Mouse (Mus musculus) heart, postnatal 4 days (tissue): ENCODE data around the gene Cab39. TPM values are rescaled to one million over a fixed set of nuclear protein-coding genes. Genes with fewer than 3 reads are reported as not detected.

Experiments used
- DNase-seq: peaks from one replicate; pipeline ENCODE4 v3.0.0; 2021
- total RNA-seq, 2 experiments: library from RNA; stranded (reverse); gene quantifications; 2 replicates each; pipeline ENCODE4 v1.2.3; 2021

Gene Cab39
- total RNA-seq, 2 experiments from 2014 or later: 90.7 to 102 TPM

DNA sequence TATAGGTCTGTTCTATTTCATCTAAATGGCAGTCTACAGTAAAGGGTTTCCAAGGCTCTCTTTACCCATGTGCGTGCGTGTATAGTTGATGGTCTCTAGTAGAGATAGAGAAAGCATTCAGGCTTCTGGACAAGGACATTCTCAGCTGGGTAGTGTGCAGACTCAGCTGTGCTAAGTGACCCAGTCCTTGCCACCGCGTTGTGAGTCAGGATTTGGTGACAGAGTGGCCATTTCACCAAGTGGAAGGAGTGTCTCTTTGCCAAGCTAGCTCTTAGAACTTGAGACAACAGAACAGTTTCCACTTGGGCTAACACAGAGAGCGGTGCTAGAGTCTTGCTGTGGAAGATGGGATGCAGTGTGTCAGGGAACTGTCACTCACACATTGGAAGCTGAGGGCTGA lies 57.6 kb downstream of the Cab39 start:
- DNase-seq: no peak

DNA sequence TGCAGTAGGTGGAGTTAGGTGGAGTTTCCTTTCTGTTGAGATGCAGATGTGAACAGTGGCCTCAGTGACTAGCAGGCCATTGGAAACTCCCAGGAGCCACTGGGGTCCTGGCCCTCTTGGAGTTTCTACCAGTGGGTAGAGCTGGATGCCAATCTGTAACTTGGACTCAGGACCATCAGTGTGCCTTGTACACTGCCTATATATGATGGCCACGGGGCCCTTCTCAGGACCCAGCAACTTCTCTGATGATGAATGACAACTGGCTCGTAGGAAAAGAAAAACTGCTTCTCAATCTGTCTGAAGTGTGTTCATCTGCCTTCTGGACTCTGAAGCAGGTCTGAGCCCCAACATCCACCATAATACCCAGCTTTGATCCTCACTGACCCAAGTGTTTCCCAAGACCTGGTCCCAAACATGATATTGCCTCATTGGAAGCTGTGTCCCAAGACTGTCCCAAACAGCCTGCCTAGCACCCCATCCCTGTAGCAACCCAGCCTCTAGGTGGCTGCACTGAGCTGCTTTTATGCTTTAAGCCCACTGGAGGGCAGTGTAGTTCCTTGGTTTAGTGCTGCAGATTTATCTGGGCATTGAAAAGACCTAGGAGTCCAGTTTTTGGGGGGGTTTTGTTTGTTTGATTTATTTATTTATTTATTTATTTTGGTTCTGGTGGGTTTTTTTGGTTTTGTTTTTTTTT lies 59.9 kb downstream of the Cab39 start:
- DNase-seq: peak; percentile 79

DNA sequence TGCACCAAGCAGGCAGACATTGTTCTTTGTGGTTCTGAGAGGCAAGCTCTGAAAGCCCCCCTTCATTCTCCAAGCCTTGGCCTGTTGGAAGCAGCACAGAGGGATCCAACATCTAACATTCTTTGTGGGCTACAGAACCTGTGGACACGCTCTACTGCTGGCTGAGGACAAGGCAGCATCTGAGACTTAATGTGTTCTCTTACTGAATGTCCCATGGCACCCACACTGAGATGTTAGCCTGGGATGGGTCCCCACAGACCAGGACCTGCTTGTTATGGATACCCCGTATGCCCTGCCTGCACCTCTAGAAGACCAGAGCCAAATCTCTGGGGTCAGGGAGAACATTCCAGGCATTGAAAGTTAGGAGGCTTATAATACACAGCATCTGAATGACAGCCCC lies 60.6 kb downstream of the Cab39 start:
- DNase-seq: no peak

DNA sequence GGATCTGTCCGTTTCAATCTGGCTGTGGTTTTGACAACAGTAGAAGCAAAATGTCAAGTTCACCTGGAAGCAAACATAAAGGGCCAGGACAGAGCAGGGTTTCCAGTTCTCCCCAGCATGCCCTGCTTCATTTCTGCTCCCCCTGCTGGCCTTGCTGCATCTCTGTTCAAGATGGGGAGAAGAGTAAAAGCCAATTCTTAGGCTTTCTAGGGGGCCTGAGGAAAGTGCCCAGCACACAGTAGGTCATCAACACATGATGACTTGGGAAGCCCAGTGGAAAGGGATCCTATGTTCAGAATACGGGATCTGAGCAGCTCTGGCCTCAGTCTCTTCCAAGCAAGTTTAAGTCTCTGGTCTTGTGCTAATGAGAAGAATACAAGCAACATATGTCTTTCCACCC lies 61.2 kb downstream of the Cab39 start:
- no peak for DNase-seq

DNA sequence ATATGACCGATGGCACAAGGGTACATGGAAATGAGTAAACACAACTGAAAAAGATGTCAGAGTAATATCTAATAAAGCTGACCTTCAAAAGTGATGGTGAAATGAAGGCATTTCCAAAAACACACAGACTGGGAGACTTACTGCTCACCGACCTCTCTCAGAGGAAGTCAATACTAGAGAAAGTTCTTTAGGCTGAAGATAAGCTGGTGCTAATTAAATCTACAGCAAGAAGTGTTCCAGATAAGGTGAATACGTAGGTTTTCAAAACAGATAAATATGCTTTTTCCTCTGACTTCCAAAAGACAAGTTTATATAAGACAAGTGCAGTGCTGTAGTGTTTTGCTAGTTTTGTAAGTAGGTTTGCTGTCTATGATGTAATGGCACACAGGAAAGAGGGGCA lies 63.0 kb downstream of the Cab39 start:
- no peak for DNase-seq

DNA sequence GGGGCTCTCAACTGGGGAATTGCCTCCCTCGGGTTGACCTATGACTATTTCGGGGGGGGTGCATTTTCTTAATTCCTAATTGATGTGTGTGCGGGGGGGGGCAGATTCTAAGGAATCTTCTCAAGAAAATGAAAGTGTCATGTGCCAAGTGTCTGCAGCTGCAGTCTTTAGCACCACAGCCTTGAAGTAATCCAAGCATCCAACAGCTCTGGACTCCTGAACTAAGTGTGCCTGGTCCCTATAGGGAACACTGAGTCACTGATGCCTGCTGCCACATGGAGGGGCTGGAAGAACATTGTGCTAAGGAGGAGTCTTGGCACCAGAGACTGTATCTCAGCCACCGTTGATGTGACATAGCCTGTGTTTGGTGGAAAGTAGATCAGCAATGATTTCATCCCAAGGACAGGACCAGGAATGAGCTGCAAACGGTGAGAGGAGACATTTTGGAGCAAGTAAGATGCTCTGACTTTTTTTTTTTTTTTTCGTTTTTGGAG lies 64.1 kb downstream of the Cab39 start:
- DNase-seq: no peak

- DNase-seq: peak; percentile 40
Observed at GRCm38 (mm10) chr1:85864383-85864782, 71.1 kb downstream of the Cab39 start.

- no peak for DNase-seq
Observed at GRCm38 (mm10) chr1:85870001-85870400, 76.8 kb downstream of the Cab39 start.

- no peak for DNase-seq
Observed at GRCm38 (mm10) chr1:85870546-85870945, 77.3 kb downstream of the Cab39 start.

GRCm38 (mm10) chr1:85882003-85882402 lies 88.8 kb downstream of the Cab39 start:
- no peak for DNase-seq

DNA sequence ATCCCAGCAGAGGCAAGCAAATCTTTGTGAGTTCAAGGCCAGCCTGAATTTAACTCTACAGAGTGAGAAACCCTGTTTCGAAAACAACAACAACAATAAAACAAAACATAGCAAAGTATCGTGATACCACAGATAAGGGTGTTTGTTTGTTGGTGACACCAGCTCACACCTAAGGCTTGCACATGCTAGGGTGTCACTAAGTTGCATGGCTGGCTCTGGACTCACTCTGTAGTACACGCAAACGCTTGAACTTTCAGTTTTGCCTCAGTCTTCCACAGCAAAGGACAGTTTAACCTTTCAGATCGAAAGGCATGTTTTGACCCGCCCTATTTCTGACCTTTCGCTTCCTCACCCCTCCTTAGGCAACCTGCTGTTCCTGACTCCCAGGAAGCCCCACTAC lies 94.0 kb downstream of the Cab39 start:
- no peak for DNase-seq

DNA sequence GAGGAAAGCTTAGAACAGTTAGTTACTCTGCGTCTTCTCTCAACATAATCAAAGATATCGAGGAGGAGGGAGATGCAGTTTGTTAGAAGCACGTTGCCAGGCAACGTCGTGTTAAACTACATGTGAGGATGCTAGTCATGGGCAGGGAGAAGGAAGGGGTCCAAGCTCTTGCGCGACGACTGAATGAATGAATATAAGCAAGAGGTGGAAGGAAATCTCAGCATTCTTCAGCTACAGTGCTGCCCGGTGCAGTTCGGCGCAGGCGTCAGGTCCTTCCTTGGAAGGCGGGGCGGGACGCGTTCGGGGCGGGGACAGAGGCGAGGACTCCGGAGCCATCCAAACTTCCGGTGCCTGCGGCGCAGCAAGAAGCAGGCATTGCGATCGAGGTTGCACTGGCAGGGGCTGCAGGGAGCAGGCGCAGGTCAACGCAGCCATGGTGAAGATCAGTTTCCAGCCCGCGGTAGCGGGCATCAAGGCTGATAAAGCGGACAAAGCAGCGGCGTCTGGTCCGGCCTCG lies 101.0 kb downstream of the Cab39 start, which contains the start of gene Itm2c:
TSS of gene Itm2c (plus strand) at position 51 of the 517 bp plus-strand sequence.
- peak; percentile 91 for DNase-seq

DNA sequence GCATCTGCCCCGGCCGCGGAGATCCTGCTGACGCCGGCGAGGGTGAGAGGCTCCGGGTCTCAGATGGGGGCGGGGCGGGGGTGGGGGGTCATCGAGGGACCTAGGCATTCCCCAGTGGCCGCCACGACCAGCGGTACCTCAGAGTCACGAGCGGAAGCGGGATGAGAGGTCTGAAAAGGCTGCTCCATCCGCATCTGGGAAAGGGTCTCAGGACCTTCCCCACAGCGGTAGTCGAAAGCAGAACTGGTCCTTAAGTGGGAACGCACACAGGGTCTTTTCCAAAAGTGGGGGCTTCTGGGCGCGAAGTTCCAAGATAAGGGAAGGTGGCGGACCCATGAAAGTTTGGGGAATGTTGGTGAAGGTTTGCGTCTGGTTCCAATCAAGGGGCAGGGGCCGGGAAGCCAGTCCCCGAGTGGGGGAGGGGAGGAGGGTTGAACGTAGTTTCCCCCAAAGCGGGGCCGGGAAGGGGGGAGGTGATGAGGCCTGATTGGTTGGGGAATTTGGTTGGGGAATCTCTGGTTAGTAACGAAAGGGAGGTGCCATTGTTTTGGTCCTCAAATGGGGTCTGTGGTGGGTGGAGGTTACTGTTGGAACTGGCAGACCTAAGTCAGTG lies 101.6 kb downstream of the Cab39 start:
- peak; percentile 64 for DNase-seq

DNA sequence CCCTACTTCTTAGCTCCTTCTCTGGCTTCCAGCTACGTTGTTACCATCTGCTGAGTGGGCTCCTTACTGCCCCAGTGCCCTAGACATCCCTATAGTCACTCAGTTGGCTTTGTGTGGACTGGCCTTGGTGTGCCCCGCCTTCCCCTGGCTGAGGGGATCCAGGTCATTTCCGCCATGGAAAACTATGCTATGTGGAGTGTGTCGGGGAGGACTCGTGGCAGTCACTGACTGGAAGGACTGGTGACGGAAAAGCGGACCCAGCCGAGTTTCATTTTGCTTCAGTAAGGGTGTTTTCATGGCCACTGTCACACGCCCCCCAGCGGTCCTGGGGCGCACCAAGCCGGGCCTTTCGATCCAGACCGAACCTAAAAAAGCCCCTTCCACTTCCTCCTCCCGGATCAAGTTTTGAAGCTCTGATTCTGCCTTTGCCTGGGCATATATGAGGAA lies 102.2 kb downstream of the Cab39 start:
- peak; percentile 68 for DNase-seq

GRCm38 (mm10) chr1:85896110-85896509 lies 102.9 kb downstream of the Cab39 start:
- DNase-seq: no peak

- no peak for DNase-seq
Observed at GRCm38 (mm10) chr1:85896781-85897700, 103.8 kb downstream of the Cab39 start.

GRCm38 (mm10) chr1:85897901-85898760 lies 104.9 kb downstream of the Cab39 start:
- DNase-seq: no peak

DNA sequence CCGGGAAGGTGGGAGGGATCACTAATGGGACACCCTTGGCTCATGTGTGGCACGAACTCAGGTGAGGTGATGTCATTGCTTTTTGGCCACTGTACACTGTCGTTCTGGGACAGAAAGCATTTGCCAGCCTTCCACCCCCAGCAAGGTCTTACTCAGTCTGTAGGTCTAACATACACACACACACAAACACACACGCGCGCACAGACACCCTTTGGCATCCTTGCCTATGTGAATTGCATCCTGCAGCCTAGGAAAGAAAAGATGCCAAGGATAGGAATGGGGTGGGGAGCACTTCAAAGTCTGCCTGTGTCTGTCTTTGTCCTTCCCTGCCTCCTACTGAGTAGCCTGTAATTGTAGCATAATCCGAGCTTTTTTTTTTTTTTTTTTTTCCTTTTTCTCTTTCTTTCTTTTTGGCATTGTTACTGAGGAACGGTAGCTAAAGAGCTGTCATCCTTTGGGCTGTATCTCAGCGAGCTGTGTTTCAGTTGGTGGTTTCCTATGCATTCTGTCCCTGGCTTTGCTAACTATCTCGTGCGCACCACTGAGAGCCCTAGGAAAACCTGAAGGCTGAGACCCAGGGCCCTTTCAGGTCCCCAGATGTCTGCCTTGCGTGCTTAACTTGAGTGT lies 105.6 kb downstream of the Cab39 start:
- DNase-seq: no peak

GRCm38 (mm10) chr1:85899388-85899761 lies 106.1 kb downstream of the Cab39 start:
- DNase-seq: no peak

DNA sequence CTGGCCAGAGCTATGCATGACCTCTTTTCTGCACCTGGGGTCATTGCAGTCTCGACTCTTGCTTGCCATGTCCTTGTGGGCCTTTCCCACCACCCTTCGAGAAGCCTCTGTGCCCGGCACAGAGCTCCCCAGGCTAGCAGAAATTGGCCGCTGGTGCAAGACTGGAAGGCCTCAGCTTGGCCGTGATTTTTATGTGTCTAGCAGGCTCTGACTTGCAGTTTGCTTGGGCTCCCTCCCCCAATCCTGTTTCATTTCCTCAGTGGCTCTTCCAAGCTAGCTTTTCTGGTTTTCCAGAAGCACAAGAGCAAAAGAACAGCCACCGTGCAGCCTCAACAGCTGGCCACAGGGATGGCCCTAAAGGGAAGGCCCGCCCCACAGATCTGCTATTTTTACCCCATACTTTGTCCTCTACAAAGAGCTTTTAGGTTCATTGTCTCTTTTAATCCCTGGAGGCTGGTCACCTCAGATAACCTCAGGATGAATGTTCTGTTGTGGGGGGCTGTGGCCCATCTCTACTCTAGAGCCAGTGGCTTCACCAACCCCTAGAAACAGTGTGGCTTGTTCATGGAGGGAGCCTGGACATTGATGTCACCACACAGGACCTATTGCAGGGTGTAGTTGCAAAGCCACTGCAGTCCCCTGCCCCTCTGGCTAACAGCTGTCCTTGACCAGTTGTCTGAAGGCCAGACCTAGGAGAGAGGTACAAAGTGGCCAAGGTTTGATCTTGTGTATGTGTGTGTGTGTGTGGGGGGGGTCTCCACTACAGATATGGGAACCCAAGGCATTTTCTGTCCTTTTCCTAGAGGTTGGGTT lies 107.5 kb downstream of the Cab39 start:
- no peak for DNase-seq
